Mouse (Mus musculus) heart, adult 11 months (tissue): ENCODE data around the gene Vmn1r226.

Experiments
- DNase-seq: peaks from one replicate; pipeline ENCODE4 v3.0.0; 2022

The Vmn1r226 gene

GRCm38 (mm10) chr17:20682543-20682942 lies at the start of gene Vmn1r226:
TSS of gene Vmn1r226 (plus strand) at chr17:20682843.
- no peak for DNase-seq

GRCm38 (mm10) chr17:20729543-20729942 lies 46.9 kb downstream of the Vmn1r226 start, which contains the start of gene Vmn1r227:
TSS of gene Vmn1r227 (plus strand) at chr17:20729843.
- DNase-seq, result no peak
